Mouse (Mus musculus) ovary, adult 18-20 months (tissue): ENCODE data around the gene Pabpn1l.

Source experiments
- DNase-seq: peaks from one replicate; pipeline ENCODE4 v3.0.0; 2022; ENCODE audit warnings: low spot score, mixed read lengths

Gene Pabpn1l

DNA sequence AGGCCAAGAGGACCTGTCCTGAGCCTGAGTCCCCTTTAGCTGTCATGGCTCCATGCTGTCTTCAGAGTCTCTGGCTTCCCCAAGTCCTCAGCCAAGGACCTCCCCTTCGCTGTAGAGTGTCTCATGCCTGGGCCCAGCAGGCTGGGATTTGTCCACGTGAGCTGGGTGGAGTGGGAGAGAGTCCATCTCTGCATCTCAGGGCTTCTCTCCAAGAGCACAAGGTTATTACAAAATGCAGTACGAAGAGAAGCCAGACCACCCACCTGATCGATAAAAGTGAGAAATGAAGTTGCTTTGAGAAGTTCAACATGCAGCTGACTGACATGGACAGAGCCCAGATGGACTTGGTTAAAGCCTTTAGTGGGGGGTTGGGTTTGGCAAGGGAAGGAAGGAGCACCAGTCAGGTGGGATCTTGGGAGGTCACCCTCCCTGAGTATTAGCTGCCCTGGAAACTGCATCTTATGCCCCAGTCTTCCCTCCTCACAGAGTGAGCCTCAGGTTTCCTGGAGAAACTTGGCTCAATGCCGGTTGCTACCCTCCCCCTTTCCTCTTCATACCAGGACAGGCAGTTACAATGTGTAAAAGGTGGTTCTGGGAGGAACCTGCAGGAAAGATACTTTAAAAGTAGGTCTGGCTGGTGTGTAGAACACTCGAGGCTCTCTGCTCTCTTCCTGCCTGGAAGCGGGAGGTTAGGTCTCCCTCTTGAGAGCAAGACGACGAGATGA is 6.2 kb downstream of the Pabpn1l start:
- no peak for DNase-seq

DNA sequence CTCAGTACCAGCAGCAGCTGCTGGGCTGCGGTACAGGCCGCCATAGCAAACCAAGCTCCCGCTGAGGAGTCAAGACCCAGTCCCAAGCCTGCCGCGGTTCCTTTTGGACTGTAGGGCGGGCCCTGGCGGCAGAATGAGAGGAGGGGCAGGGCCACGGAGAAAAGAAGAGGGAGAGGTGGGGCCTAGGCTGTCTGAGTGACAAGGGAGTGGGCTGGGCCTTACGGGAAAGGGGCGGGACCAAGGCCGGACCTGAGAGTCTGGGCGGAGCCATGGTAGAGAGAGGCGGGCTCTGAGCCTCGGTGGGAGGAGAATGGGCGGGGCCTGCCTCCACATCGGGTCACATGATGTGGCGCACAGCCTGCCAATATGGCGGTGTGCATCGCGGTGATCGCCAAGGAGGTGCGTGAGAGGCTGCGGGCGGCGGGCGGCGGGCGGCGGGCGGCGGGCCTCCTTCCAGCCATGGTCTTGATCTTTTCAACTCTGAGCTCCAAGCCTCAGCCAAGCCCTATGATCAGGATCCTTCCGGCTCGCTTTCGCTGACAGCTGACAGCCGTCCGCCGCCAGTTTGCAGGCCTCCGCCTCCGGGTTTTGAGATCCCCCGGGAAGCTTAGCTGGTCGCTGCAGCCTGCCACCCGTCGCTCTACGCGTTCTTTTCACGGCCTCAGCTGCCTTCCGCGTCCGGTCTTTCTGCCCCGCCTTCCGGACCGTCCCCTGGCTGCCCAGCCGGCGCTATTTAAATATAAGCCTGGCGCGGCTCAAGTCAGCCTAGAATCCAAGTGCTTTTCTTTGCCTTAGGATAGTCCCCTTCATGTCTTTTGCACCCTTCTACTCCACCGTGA is 11.0 kb downstream of the Pabpn1l start, which contains the start of the genes Galns and Trappc2l:
TSS of gene Galns (minus strand) at position 169 of the 839 bp plus-strand sequence.
TSS of gene Trappc2l (plus strand) at position 346 of the 839 bp plus-strand sequence.
- peak; percentile 93 for DNase-seq

DNA sequence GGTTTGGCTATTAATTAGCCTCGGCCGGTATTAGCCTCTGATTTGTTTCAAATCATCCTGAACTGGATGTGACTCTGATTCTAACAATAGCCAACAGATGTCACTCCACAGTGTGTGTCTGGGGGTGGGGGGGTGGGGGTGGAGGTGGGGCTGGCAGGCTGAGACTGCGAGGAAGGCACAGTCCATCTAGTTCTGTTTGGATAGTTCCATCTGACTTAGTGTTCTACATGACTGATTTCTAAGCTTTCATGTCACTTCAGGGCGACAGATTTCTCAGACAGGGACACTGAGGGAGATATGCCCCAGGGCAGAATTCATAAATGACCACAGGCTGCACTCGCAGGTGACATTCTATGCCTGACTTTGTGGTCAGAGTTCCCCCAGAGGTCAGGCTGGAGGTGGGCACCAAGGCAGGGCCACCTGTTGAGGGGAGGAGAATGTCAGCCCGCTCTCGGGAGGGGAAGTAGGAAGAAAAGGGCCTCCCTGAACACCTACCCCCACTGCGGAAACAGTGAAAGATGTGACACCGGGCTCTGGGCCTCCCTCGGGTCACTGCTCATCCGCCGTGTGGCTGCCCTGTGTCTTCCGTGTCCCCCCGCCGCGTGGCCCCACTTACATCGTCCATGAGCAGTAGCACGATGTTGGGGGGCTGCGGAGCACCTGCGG is 11.8 kb downstream of the Pabpn1l start:
- DNase-seq = no peak

DNA sequence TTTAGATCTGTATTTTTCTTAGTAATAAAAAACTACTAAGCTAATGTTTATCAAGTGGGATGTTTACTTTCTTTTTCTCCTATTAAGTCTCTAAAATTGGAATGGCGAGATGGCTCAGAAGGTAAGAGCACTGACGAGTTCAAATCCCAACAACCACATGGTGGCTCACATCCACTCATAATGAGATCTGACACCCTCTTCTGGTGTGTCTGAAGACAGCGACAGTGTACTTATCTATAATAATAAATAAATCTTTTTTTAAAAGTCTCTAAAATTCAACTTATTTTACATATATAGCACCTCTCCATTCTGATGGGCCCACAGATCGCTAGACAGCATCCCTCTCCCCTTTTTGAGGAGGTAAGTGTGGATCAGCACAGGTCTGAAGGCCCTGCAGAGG is 12.3 kb downstream of the Pabpn1l start:
- DNase-seq = no peak

- DNase-seq = no peak
Observed at GRCm38 (mm10) chr8:122606810-122607209, 15.7 kb downstream of the Pabpn1l start.

GRCm38 (mm10) chr8:122605367-122605766 is 17.2 kb downstream of the Pabpn1l start:
- DNase-seq = no peak

- no peak for DNase-seq
Observed at GRCm38 (mm10) chr8:122604640-122605039, 17.9 kb downstream of the Pabpn1l start.

DNA sequence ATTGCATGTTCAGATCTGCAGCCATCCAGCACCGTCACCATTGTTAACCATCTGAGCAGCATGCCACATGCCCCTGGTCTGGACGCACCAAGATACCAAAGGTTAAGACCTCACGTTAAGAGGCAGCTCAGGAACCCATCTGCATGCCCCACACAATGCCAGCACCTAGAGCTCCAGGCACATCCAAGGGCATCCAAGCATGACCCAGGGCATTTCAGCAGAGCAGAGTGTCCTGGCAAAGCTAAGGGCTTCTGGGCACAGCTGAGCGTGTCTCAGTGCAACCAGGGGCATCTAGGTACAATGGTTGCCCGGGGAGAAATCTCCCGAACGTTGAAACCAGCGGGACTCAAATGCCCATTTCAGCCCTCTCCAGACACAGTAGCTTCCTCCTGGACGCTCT is 21.9 kb downstream of the Pabpn1l start:
- no peak for DNase-seq

DNA sequence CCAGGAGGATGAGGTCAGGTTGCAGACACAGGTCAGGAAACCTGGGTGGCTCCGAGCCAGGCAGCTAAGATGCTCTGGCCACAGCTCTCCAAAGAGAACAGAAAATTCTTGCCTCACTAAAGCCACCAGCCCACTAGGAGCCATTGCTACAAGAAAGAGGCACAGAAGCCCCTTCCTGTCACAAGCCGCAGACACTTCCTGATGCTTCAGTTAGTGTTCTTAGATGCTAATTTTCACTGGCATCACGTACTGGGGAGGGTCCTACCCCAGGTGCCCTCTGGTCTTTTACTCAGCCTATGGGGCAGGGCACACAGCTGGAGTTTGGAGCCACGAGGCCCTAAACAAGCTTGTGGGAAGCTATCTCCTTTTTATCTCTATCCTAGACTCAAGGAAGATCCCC is 26.5 kb downstream of the Pabpn1l start:
- no peak for DNase-seq

- DNase-seq = no peak
Observed at GRCm38 (mm10) chr8:122593783-122594507, 28.6 kb downstream of the Pabpn1l start.

- DNase-seq = no peak
Observed at GRCm38 (mm10) chr8:122593240-122593639, 29.3 kb downstream of the Pabpn1l start.

- DNase-seq = no peak
Observed at GRCm38 (mm10) chr8:122586749-122587148, 35.8 kb downstream of the Pabpn1l start.

GRCm38 (mm10) chr8:122586171-122586570 is 36.4 kb downstream of the Pabpn1l start:
- no peak for DNase-seq

DNA sequence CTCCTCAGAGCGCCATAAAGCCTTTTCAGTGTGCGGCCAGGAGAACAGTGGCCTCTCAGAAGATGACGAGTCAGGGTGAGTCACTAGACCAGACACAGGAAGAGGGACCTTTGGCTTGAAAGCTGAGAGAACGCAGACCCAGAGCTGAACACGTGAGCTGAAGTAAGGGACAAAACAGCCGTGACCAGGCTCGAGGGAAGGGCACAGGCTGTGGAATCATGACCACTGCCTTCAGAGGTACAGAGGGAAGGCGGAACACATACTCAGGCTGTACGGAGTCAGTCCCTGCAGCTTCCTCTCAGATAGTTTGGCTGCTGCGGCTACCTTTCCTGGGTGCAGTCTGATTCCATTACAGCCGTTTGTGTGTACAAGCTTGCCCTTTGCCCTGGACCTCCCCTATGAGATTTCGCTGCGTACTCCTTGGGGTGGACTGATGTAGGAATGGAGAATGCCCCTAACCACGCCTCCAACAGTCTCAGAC is 37.1 kb downstream of the Pabpn1l start:
- DNase-seq = no peak

GRCm38 (mm10) chr8:122584981-122585380 is 37.6 kb downstream of the Pabpn1l start:
- no peak for DNase-seq

- DNase-seq = no peak
Observed at GRCm38 (mm10) chr8:122580926-122581325, 41.6 kb downstream of the Pabpn1l start.

GRCm38 (mm10) chr8:122579196-122579595 is 43.3 kb downstream of the Pabpn1l start:
- no peak for DNase-seq

DNA sequence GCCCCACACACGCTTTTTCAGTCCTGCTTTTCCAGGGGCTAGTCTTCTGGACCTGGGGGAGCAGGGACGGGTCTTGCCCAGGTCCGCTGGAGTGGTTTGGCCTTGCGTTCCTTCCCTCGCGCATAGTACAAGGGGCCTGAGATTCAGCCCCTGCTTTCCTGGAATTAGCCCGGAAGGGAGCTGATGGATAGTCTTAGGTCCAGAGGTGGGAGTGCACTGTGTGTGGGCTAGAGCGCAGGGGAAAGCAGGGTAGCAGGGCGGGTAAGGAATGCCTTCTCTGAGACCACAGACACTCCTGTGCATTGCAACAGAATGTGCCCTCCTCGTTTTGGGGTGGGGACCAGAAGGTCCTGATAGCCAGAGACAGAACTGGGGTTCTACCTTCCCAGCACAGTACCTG is 45.4 kb downstream of the Pabpn1l start:
- no peak for DNase-seq

DNA sequence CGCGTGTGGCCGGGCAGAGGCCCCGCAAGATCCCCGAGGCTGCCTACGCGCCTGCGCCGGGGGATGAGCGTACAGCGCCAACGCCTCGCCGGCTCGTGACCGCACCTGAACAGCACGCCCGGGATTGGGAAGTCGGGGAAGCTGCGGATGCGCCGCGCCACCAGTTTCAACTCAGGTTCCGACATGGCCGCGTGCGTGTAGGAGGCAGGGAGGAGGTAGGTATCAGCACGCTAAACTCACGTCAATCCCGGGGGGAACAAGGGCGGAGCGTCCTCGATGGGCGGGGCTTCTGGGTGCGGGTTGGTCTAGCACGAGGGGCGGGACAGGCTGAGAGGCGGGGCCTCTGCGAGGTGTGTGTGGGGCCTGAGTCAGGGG is 45.9 kb downstream of the Pabpn1l start, which contains the start of gene Aprt:
TSS of gene Aprt (minus strand) at position 262 of the 375 bp plus-strand sequence.
- DNase-seq = peak; percentile 91

GRCm38 (mm10) chr8:122575735-122576647 is 46.5 kb downstream of the Pabpn1l start:
- no peak for DNase-seq

- DNase-seq = no peak
Observed at GRCm38 (mm10) chr8:122575286-122575685, 47.3 kb downstream of the Pabpn1l start.
